Mouse (Mus musculus) E14TG2a.4 (cell line): ENCODE measurements around the gene Tmem101.

Experiments used
- CTCF ChIP-seq: conservative IDR thresholded peaks from 2 replicates; pipeline ENCODE4 v1.5.1; 2014; ENCODE audit warnings: low read length
- NANOG ChIP-seq: IDR thresholded peaks from 2 replicates; pipeline ENCODE4 v1.6.1; 2014; ENCODE audit warnings: borderline replicate concordance, low read length, mixed read lengths
- POU5F1 ChIP-seq: IDR thresholded peaks from 2 replicates; pipeline ENCODE4 v1.6.1; 2014; ENCODE audit warnings: low read length, borderline replicate concordance

DNA sequence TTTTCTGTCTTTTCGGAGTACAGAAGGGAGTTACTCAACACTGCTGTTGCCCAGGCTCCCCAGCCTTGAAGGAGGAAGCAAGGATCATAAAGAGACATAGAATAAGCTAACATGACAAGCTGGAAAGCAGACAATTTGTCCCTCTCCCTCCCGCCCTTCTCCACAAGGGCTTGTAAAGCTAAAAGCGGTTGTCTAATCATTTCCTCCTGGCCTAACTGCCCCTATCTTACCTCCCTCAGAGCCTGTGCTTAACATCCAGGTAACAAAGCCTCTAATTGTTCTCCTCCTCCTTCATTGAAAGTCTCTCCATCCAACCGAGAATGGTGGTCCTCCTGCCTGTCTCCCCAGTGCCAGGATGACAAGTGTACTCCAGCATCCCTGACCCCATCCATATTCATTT lies 34.6 kb upstream of the Tmem101 start:
- TF ChIP-seq CTCF (no peak), NANOG (no peak), POU5F1 (no peak)
